Mouse (Mus musculus): Measurements from ENCODE around the gene Nrbf2.

Nrbf2 gene

GRCm38 (mm10) chr10:67285176-67285814, at the start of gene Nrbf2:
TSS of gene Nrbf2 (minus strand) at chr10:67285305.
- DNase-seq = peak; percentile 85

DNA sequence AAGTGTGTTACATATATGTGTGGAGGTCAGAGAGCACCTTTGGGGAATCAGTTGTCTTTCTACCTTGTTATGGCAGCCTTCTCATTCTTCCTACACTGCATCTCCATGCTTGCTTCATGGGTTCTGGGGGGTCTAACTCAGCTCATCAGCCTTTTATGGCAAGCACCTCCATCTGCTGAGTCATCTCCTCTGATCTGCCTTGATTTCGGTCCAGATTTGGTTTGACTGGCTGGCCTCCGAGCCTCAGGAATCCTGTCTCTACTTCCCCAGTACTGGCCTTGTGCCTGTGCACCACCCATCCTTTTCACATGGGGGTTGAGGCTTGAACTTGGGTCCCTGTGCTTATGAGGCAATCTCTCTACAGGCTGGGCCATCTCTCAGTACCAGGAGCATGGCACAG, 45.5 kb upstream of the Nrbf2 start:
- DNase-seq = no peak

DNA sequence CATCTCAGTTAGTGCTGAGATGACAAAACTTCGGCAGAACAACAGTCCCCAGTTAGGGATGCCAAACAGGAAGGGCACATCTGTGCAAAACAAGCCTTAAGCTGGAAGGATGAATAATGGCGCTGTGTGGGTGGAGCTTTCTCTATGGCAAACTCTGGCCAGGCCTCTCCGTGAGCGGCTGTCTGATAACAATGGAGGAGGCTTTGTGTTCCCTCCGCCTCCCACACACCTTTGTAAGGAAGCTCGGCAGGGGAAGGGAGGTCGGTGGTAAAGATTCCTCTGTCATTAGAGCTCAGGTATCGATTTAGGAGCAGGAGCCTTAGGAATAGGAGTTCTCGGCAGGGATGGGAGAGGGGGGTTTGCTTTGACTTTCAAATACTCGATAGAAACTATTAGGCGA, 44.6 kb upstream of the Nrbf2 start:
- no peak for DNase-seq

DNA sequence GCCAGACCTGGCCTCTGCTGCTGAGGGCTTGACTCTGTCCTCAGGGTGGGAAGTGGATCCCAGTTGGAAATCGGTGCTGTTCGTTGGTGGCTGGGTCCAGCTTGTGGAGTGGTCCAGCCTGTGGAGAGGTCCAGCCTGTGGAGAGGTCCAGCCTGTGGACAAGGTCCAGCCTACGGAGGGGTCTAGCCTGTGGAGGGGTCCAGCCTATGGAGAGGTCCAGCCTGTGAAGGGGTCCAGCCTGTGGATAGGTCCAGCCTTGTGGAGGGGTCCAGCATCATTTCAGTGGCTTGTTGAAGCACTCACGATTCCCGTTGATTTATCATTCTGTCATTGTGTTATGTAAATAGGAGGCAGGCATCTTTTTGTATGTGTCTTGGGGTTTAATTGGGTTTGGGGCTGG, 43.1 kb upstream of the Nrbf2 start:
- no peak for DNase-seq

DNA sequence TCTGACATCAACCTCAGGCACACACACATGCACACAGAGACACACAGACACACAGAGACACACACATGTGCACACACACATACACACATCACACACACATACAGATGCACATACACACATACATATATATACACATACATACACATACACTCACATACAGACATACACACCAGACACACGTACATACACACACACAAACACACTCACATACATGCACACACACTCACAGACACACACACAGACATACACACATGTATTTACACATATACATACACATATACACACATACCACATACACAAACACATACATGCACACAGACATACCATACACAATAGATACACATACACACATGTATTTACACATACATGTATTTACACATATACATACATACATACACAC, 38.9 kb upstream of the Nrbf2 start:
- no peak for DNase-seq

DNA sequence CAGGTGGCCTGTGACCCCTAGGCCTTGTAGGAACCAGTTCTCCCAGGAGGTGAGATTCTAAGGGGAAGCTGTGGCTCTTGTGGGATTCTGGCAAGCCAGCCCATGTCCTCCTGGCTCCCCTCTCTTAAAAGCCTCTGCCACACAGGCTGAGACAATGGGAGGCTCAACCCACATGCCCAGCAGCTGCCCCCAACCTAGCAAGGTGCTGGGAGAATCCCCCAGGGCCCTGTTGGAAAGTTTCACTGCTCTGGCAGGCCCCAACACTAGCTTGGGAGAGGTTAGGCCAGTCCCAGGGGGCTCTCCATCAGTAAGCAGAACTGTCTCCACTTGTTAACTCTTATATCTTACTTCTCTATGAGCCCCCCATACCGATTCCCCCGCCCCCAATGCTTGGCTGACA, 36.3 kb upstream of the Nrbf2 start:
- DNase-seq = no peak

GRCm38 (mm10) chr10:67320207-67320859, 35.2 kb upstream of the Nrbf2 start:
- peak; percentile 14 for DNase-seq

DNA sequence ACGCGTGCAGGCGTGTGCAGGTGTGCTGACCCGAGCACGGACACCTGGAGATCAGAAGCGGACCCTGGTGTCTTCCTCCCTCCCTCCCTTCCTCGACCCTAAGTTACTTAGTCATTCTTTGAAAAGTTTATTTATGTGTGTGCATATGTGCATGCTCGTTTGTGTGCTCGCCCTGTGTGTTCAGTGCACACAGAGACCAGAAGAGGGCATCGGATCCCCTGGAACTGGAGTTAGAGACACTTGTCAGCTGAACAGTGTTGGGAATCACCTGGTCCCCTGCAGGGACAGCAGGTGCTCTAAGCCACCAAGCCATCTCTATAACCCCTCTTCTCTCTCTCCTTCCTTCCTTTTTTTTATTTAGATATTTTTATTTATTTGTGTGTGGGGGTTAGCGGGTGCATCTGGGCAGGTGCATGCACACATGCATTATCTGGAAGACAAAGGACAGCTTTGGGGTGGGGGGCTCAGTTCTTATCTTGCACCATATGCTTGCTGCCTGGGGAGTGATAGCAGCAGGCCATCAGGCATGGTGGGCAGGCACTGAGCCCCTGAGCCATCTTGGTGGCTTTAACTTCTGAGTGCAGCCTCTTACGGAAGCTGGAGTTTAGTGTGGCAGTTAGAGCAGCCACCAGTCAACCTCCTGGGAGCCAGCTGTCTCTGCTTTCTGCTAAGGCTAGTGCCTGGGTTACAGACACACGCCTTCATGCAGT, 34.1 kb upstream of the Nrbf2 start:
- no peak for DNase-seq

GRCm38 (mm10) chr10:67317931-67318460, 32.9 kb upstream of the Nrbf2 start:
- DNase-seq = peak; percentile 9

DNA sequence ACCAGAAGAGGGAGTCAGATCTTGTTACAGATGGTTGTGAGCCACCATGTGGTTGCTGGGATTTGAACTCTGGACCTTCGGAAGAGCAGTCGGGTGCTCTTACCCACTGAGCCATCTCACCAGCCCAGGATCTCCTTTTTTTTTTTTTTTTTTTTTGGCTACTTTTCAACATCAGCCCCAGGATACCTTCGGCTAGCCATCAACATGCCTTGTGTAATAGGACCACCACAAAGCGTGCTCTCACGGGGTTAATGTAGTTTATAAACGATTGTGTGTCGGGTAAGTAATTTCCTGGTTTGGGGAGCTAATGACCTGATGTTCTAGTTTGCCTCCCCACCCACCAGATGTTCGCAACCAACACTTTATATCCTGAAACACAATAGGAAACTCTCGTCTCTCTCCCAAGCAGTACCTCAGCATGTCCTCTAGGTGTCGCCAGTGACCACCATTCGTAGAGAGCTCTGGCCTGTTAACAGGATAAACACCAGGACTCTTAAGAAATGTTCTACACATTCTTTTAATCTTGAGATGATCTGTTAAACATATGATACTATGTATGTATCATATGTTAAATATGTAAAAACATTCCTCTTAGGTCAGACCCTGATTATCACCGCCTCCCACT, 29.8 kb upstream of the Nrbf2 start:
- peak; percentile 39 for DNase-seq

- DNase-seq = no peak
Measured at GRCm38 (mm10) chr10:67312456-67312855, 27.4 kb upstream of the Nrbf2 start.

DNA sequence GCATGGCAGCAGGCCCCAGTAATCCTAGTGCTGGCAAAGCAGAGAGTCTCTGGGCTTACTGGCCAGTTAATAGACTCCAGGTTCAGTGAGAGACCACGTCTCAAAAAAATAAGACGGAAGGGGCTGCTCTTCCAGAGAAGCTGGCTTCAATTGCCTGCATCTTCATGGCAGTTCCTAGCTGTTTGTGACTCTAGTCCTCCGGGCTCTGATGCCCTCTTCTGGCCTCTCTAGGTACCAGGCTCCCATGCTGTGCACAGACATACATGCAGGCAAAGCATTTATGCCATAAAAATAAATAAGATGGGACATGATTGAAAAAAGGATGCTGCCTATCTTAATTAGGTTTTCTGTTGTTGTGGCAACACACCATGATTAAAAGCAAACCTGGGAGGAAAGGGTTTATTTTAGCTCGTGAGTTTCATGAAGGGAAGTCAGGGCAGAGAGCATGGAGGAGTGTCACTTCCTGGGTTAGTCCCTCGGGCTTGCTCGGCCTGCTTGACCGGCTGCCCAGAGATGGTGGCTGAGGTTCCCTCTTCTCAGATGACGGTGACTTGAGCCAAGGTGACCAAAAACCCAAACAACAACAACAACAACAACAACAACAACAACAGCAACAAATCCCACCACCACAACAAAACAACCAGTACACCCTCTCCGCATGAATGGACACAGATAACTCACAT, 26.3 kb upstream of the Nrbf2 start:
- DNase-seq = no peak

GRCm38 (mm10) chr10:67309483-67310138, 24.5 kb upstream of the Nrbf2 start:
- DNase-seq = no peak

DNA sequence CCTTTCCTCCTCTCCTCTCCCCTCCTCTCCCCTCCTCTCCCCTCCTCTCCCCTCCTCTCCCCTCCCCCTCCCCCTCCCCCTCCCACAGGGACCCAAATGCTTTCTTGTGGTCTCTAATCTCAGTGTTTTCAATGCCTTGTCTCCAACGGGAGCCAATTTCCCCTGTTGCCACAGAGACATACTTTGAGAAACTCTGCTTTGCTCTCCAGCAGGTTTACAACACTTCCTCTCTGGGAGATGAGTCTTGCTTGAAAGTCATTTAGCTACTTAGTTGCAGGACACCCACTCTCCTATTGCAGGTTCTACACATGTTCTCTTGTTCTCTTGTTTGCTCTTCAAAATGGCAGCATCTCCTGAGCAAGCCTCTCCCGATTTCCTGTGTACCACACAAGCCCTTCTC, 17.2 kb upstream of the Nrbf2 start:
- no peak for DNase-seq

GRCm38 (mm10) chr10:67301046-67301445, 15.9 kb upstream of the Nrbf2 start:
- no peak for DNase-seq

GRCm38 (mm10) chr10:67299285-67299684, 14.2 kb upstream of the Nrbf2 start:
- DNase-seq = no peak

DNA sequence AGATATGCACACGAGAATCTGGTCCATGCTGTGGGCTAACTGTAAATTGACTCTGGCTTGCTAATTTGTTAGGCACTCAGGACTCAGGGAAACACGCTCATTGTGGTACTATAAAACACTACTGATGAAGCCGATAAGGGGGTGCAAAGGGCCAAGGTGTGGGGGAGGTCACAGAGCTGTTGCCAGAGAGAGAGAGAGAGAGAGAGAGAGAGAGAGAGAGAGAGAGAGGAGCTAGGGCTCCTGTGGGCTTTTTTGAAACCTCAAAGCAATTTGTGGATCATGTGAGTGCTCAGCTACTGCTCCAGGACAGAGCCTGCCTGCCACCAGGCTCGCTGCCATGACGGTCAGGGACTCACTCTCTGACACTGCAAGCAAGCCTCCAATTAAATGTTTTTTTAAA, 13.8 kb upstream of the Nrbf2 start:
- DNase-seq = no peak

DNA sequence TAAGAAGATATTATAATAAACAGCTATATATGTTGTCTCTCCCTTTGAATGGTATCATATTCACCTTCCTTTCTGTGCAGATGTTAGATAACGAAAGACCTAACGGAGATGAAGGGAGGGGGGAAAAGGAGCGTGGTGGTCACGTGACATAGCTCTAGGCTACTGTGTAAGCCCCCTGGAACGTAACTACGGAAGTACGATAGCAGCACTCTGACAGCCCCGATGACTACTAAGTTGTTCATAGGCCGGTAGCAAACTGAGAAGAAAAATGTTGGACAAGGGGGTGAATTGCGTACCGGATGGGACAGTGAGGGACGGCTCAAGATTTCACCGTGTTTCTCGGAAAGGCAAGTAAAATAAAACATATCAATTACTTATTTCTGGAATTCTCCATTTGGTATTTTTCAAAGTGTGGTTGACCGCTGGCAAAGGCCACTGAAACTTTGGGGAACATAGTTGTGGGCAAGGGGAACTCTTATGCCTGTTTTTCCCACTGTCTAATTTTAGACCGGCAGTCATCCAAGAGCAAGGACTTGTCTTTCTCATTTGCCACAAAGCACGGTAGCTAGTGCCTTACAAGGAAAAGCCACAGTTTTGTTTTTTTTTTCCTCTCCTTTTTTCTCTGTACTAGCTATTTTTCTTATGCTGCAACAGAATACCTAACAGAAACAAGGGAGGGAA, 12.2 kb upstream of the Nrbf2 start:
- no peak for DNase-seq

DNA sequence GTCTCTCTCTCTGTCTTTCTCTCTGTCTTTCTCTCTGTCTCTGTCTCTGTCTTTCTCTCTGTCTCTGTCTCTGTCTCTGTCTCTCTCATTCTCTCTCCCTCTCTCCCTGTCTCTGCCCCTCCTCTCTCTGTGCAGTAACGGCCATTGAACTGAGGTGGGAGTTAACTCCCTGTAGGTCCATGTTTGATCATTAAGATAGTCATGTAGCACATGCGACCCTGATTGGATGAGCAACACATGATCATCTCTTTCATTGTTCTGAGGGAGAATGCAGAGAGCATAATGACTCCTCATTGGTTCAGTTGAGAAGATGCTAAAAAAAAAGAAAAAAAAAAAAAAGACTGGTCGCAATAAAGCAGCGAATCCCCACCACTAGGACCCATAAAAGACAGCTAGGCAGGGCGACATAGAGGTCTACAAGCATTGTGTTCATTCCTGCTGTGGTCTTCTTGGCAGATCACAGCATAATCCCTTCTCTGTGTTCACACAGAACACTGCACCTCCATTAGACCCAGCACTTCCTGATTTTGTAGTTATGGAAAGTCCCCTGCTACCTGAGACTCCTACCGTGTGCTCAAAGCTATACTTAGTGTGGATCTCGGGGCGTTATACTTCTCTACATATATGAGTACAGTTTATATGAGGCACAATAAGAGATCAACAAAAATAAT, 11.5 kb upstream of the Nrbf2 start:
- DNase-seq = no peak

GRCm38 (mm10) chr10:67295938-67296466, 10.9 kb upstream of the Nrbf2 start:
- DNase-seq = no peak

DNA sequence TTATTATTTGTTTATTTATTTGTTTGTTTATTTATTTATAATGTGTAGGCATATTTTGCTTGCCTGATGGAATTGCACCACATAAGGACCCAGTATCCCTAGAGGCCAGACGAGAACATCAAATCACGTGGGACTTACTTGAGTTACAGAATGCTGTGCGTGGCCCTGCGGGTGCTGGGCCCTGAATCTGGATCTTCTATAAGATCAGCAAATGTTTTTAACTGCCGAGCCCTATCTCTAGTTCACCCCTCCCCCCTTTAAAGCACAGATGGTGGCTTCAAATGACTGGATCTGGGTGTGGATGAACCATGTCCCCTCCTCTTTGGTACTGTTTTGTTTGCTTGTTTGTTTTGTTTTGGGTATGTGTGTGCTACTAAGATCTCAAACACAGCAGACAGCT, 10.2 kb upstream of the Nrbf2 start:
- DNase-seq = no peak
